Mouse (Mus musculus): ENCODE results near the gene Cacna1s. TPM values are rescaled to one million over a fixed set of nuclear protein-coding genes. Genes with fewer than 3 reads are reported as not detected.

The Cacna1s gene
- total RNA-seq, 2 experiments from 2014 or later = 330 to 336 TPM

DNA sequence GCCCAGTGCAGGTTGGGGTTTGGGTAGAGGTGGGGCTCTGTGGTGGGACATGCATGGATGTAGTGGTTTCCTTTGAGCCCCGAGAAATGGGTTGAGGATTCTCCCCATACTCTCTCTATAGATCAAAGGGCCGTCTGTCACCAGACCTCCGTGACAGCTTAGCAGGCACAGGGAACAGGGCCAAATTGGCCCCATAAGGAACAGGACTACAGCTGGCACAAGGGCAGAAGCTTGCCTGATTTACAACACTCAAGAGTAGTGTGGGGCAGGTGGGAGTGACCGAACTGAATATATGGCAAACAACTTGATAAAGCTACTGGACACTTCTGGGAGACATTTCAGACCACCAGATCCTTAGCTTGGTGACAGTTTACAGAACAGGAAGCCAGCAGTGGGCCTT is 52.2 kb downstream of the Cacna1s start:
- no peak for DNase-seq (ENCODE audit: low spot score in 2 of 2)

DNA sequence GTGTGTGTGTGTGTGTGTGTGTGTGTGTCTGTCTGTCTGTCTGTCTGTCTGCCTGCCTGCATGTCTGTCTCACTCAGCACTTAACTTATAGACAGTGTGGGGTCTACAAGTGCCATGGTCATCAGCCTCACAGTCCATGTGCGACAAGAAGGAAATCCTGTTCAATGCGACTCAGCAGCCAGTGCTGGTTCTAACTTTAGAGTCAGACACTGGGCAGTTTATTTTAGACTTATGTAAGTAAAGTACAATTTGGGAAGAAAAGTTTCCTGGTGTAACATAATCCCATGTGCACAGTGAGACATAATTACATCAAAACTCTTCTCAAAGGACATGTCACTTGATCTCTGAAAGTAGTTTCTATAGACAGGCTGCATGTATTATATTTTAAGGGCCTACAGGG is 56.9 kb downstream of the Cacna1s start:
- DNase-seq (ENCODE audit: low spot score in 2 of 2) = no peak

DNA sequence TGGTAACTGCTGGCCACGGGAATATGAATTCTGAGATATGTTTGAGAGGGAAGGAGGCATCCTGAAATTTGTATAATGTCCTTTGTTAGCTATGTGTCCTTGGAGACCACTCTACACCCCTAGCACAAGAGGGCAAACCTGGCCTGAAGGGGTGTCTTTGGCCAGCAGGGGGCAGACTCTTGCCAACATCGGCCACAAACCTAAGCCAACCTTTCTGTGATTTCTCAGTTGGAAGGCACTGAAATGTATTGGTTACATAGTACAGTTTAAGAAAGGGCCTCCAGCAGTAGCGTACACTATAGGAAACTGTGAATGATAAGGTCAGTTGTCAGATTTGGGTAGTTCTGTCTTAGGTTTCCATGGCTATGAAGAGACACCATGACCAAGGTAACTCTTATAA is 63.6 kb downstream of the Cacna1s start:
- peak in 1 of 2 experiments; percentile 46 for DNase-seq (ENCODE audit: low spot score in 2 of 2)

GRCm38 (mm10) chr1:136117069-136117468 is 64.5 kb downstream of the Cacna1s start:
- DNase-seq (ENCODE audit: low spot score in 2 of 2) = no peak

GRCm38 (mm10) chr1:136118875-136119274 is 66.3 kb downstream of the Cacna1s start:
- peak in 1 of 2 experiments; percentile 52 for DNase-seq (ENCODE audit: low spot score in 2 of 2)

GRCm38 (mm10) chr1:136119571-136120262 is 67.2 kb downstream of the Cacna1s start:
- no peak for DNase-seq (ENCODE audit: low spot score in 2 of 2)

DNA sequence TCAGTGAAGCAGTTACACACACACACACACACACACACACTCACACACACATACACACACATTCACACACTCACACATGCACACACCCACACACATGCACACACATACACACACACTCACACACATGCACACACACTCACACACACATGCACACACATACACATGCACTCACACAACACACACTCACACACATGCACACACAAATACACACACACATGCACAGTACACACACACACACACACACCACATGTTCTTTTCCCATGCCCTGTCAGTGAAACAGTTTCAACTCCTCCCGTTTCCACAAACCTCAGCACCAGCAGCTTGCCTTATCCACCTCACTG is 67.7 kb downstream of the Cacna1s start:
- no peak for DNase-seq (ENCODE audit: low spot score in 2 of 2)

DNA sequence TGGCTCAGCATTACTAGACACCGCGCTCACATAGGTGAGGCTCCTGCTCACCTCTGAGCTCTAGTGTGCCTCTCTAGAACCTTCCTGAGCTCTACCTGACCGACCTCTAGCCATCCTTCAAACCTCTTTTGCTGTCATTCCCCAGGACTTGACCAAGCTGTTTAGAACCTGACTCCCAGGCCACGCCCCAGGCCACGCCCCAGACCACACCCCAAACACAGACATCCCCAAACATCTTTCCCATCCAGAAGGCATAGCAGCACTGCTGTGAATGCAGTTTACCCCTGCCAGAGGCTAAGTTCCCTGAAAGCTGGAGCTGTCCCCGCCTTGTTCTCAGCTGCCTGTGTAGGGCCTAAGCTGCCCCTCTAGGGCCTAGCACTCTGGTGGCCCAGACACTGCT is 68.2 kb downstream of the Cacna1s start:
- no peak for DNase-seq (ENCODE audit: low spot score in 2 of 2)

DNA sequence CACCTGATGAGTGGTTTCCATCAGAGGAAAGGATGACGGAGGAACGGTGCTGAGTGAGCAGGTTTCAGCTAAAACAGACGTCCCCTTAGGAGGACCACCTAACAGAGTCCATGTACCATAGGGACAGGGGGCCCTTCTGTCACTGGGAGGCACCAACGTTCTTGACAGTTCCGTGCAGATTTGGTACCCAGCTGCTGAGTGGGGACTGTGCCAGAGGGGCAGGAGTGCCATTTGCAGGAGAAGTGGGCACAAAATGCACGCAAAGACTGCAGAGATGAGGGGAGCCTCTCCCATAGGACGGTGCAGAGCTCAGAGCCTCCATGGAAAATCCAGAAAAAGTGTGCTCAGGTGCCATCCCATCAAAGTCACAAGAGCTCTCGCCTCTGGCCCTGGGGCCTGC is 69.5 kb downstream of the Cacna1s start:
- no peak for DNase-seq (ENCODE audit: low spot score in 2 of 2)

- DNase-seq (ENCODE audit: low spot score in 2 of 2) = no peak
Observed at GRCm38 (mm10) chr1:136126159-136126765, 73.7 kb downstream of the Cacna1s start.

GRCm38 (mm10) chr1:136126895-136127294 is 74.3 kb downstream of the Cacna1s start:
- DNase-seq (ENCODE audit: low spot score in 2 of 2) = peak in 1 of 2 experiments; percentile 66

DNA sequence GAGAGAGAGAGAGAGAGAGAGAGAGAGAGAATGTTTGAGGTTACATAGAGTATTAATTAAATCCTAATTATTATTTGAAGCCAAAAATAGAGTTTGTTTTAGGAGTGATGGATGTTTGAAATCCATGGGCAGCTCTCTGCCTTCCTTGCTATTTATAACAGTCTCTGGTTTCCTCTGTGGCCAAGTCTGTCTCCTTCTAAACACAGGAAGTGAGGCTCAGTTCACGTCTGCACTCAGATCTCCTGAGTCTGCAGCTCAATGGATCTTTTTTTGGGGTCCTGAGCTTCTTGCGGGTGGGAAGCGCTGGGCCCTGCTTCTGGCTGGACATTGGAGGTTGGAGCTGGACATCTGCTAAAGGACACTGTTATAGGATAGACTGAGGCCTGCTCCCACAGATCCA is 75.3 kb downstream of the Cacna1s start:
- DNase-seq (ENCODE audit: low spot score in 2 of 2) = no peak

GRCm38 (mm10) chr1:136128416-136128815 is 75.9 kb downstream of the Cacna1s start:
- no peak for DNase-seq (ENCODE audit: low spot score in 2 of 2)

DNA sequence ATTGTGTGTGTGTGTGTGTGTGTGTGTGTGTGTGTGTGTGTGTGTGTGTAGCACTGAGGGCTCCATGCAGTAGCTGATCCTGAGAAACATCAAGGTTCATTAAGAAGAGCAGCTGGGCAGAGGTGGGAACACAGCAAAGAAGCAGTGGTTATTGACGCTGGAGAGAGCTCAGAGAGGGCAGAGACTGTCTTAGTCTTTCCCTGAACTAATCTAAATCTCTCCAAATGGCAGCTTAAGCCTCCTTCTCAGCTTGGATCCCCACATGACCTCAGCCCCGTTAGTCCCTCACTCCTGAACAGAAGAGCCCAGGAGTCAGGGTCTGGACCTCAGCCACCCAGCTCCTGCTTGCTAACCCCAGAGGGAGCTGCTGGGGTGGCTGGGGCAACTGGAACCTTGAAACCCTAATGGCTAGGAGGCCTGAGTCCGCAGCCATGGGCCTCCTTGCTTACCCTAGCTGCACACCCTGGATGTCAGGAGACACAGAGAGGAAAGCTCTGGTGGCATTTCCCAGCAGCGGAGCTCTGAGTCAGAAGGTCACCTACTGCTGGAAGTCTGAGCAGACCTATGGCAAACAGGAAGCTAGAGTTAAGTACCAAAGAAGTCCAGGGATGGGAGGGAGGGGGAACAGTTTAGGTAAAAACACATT is 76.5 kb downstream of the Cacna1s start:
- no peak for DNase-seq (ENCODE audit: low spot score in 2 of 2)

- DNase-seq (ENCODE audit: low spot score in 2 of 2) = no peak
Observed at GRCm38 (mm10) chr1:136130107-136130506, 77.6 kb downstream of the Cacna1s start.

- peak; percentile 66 to 81 for DNase-seq (ENCODE audit: low spot score in 2 of 2)
Observed at GRCm38 (mm10) chr1:136130951-136131558, 78.5 kb downstream of the Cacna1s start, which contains the start of gene Kif21b. Gene Kif21b, plus strand, starts transcription at chr1:136131389.

DNA sequence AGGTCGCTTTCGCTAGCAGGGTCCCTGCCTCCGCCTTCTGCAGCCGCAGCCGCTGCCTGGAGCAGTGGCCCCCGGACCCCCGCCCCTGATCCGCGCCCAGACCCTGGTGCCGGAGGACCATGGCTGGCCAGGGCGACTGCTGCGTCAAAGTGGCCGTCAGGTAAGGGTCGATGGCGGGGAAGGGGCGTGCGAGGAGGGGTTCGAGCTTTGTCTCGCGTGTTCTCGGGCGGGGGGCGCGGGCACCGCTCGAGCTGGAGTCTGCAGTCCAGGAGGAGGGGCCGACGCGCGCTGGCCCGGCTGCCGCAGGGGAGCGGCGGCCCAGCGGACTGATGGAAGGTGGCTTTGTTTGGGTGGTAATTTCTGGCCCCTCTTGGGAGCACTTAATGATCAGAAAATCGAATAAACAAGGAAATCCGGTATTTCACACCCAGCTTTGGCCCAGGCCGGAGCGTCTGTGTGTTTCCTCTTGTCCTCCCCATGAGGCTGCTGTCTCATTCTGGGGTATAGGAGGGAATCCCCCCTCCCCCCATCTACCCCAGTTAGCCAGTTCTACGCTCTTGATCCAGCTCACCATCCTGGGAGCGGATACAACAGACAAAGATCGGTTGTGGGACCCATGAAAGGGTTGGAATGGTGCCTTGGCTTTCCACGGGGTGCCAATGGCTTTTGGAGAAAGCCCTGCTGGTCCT is 79.2 kb downstream of the Cacna1s start:
- DNase-seq (ENCODE audit: low spot score in 2 of 2) = no peak

DNA sequence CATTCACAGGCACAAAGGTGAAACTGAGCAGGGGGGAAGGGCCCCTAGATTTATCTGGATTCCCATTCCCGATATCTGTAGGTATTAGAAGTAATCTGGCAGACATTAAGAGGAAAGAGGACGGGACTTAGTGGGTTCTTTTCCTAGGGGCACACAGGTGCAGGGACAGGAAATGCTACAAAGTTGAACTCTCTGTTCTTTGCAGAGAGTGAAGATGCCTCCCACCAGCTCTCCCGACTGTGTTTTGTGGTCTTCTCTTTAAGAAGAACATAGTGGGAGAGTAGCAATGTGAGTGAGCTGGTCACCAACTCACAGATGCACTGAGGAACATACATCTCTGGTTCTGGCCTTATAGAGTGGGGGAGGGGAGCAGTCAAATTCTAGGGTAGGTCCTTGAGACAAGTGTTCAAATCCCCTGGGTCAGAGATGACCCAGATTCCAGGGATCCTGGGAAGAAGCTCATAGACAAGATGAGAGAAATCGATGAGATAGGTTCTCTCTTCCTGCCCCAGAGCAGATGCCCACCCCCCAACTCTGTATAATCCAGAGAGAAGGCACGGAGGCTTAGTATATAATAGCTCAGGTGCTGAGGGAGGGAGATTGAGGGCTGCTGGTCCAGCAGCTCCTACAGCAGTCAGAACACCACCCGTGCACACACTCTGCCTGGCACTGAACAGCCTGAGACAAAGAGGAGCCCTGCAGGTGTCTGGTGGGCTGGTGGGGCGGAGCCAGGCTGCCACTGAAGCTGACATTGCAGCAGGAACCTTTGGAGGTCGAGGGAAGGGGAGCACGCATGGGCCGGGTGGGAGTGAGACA is 80.0 kb downstream of the Cacna1s start:
- DNase-seq (ENCODE audit: low spot score in 2 of 2) = no peak

DNA sequence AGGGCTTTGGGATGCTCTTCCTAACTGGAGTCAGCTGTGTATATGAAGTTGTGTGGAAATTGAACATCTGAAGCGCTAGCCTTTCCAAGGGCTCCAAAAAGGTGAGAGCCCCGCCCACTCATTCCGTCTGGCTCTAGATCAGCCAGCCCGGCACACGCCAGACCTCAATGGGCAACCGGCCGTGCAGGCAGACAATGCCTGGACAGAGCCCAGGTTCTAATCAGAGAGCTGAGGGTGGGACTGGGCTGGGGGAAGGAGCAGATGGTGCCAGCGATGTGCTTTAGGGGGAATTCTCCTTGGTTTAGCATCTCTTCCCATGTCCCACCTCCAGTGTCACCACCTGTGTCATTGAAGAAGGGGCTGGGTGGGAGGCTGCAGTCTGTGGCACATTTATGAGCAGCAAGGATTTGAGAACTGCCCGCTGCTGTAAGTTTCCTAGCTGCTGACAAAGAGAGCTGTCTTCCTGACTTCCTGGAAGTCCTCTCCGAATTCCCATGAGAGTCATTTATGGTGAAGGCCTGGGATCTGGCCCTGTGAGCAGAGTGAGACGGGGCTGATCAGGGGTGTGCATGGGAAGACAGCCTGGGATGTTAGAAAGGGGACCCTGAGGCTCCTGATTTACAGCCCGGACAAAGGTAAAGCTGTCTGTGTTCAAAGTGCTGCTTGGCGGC is 81.2 kb downstream of the Cacna1s start:
- no peak for DNase-seq (ENCODE audit: low spot score in 2 of 2)

- DNase-seq (ENCODE audit: low spot score in 2 of 2) = no peak
Observed at GRCm38 (mm10) chr1:136134547-136134946, 82.0 kb downstream of the Cacna1s start.

All from gastrocnemius, postnatal 4 days (tissue).